Mouse (Mus musculus) midbrain, embryonic 10.5 days (tissue): Measurements from ENCODE around the gene Aak1. TPM values are rescaled to one million over a fixed set of nuclear protein-coding genes. Genes with fewer than 3 reads are reported as not detected.

Experiments
- DNase-seq: peaks from one replicate; pipeline ENCODE4 v3.0.0-alpha.2; 2017; ENCODE audit warnings: low spot score
- H3K27ac ChIP-seq: fragments of 300-500 bp; sonication (generic); replicated peaks from 2 replicates; pipeline ENCODE4 v1.5.1; 2016; ENCODE audit warnings: mild to moderate bottlenecking
- H3K27me3 ChIP-seq: fragments of 300-500 bp; sonication (generic); 2 replicates; pipeline ENCODE4 v1.6.1; 2016; ENCODE audit warnings: low read depth, mild to moderate bottlenecking; ENCODE audit not compliant: poor library complexity, severe bottlenecking
- H3K36me3 ChIP-seq: fragments of 300-500 bp; sonication (generic); 2 replicates; pipeline ENCODE4 v1.6.1; 2016; ENCODE audit warnings: mild to moderate bottlenecking, moderate library complexity
- H3K4me1 ChIP-seq: fragments of 300-500 bp; sonication (generic); 2 replicates; pipeline ENCODE4 v1.6.1; 2016
- H3K4me3 ChIP-seq: fragments of 300-500 bp; sonication (generic); 2 replicates; pipeline ENCODE4 v1.5.1; 2016; ENCODE audit warnings: mild to moderate bottlenecking, moderate library complexity
- H3K9me3 ChIP-seq: fragments of 300-500 bp; sonication (generic); replicated peaks from 2 replicates; pipeline ENCODE4 v1.6.1; 2016; ENCODE audit warnings: mild to moderate bottlenecking
- WGBS: fragments of 180-500 bp; shearing (Covaris S2); methylation state at CpG from one replicate; pipeline ENCODE4 v1.1.7; 2016; 5-methylcytosine and 5-hydroxymethylcytosine counted together
- polyA plus RNA-seq: library from polyadenylated mRNA; unstranded; fragments of >200 nt; fragmentation: Nextera tagmentation; extraction: Ambion mirVana; gene quantifications from 2 replicates; pipeline ENCODE4 v1.2.1, GENCODE M21; 2016

Aak1 gene
- polyA plus RNA-seq, 1 experiment from 2014 or later, result 10.2 TPM

DNA sequence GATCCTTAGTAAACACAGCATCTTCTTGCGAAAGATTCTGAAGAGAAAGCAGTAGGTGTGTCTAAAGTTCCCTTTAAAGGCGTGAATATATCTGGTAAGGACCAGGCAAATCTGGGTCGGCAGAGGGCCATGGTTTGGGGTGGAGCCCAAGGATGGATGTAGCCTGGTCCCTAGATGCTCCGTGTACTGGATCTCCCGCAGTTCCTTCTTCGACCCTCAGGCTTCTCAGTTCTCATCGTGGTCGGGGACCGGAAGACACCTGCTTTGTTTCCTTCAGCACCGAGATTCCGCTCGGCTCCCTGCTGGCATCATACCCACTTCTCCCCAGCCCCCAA, 770 bp upstream of the Aak1 start:
- peak overlapping the region; percentile 83 for H3K4me3 ChIP-seq
- peaks cover 5% of the 10 kb centered on the region; the same call in 1 of the 2 replicates for H3K36me3 ChIP-seq
- peaks cover 36% of the 10 kb centered on the region for H3K4me1 ChIP-seq
- no peaks in the 10 kb centered on the region for H3K27me3 ChIP-seq
- H3K27ac ChIP-seq, result peak overlapping the region; percentile 97
- H3K9me3 ChIP-seq, result no peaks in the 10 kb centered on the region
- under 1% methylated on average over 12 of the region's 12 CpGs for WGBS
- no peak for DNase-seq

DNA sequence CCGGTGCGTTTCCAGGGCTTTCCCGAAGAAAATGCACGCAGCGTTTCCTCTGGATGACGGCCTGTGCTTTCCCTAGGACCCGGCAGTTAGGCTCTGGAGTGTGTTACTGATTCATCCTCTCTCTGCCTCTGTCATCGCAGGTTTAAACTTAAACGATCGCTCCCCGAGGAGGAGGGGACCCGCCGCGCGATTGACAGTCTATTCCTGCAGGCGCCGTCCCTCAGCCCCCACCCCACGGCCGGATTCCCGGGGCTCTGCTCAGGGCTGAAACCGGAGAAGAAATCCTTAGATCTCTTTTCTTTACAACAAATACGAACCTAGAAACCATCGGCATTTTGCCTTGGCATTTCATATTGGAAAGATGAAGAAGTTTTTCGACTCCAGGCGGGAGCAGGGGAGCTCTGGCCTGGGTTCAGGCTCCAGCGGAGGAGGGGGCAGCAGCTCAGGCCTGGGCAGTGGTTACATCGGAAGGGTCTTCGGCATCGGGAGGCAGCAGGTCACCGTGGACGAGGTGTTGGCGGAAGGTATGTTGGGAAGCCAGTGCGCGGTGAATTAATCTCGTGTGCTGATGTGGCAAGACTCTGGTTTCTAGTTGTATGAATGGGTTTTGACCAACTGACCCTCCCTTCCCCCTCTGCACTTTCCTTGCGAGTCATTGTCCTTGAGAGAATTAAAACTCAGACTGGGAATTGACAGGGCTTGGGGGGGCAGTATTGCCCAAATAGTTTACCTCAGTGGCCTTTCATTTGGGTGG, 552 bp downstream of the Aak1 start:
- no peak for DNase-seq
- Histone ChIP-seq H3K4me3 (peak overlapping the region; percentile 83), H3K27me3 (no peaks in the 10 kb centered on the region), H3K9me3 (no peaks in the 10 kb centered on the region), H3K27ac (peak overlapping the region; percentile 97), H3K36me3 (peaks cover 6% of the 10 kb centered on the region; the same call in 1 of the 2 replicates), H3K4me1 (peaks cover 36% of the 10 kb centered on the region)
- under 1% methylated on average over 36 of the region's 36 CpGs for WGBS

DNA sequence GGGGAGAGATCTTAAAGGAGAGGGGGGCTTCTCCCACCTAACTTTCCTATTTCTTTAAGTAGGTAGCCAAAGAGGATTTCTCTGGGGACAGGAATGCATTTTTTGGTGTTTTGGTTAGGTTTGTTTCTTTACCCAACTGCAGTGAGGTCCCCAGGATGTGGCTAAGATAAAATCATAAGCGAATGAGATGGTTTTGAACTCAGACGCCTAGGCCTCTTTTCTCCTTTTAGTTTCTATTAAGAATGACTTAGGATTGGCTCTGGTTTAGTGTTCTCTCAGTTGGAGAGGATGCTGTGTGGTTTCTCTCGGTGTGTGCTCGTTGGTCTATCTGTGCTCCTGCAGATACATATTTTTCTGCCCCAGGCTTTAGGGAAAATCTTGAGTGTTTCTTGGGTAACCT, 1.3 kb downstream of the Aak1 start:
- Histone ChIP-seq H3K36me3 (peaks cover 9% of the 10 kb centered on the region; the same call in 1 of the 2 replicates), H3K4me1 (peaks cover 36% of the 10 kb centered on the region), H3K4me3 (peak overlapping the region; percentile 83), H3K27ac (peak overlapping the region; percentile 97), H3K9me3 (no peaks in the 10 kb centered on the region), H3K27me3 (no peaks in the 10 kb centered on the region)
- DNase-seq, result no peak
- WGBS, result 41% methylated on average over 4 of the region's 4 CpGs

GRCm38 (mm10) chr6:86851561-86851960, 2.2 kb downstream of the Aak1 start:
- no peak for DNase-seq
- Histone ChIP-seq H3K9me3 (no peaks in the 10 kb centered on the region), H3K36me3 (peaks cover 11% of the 10 kb centered on the region; the same call in 1 of the 2 replicates), H3K4me1 (peaks cover 36% of the 10 kb centered on the region), H3K27ac (0 out of 2 replicates have a peak overlapping the region, but pooled peaks have one; percentile 23), H3K4me3 (peak overlapping the region; percentile 83), H3K27me3 (no peaks in the 10 kb centered on the region)
- WGBS, result 20% methylated on average over 1 of the region's 1 CpGs

- DNase-seq, result no peak
- 93% methylated on average over 3 of the region's 3 CpGs for WGBS
- Histone ChIP-seq H3K27me3 (no peaks in the 10 kb centered on the region), H3K4me1 (peaks cover 26% of the 10 kb centered on the region), H3K36me3 (peaks cover 15% of the 10 kb centered on the region), H3K27ac (no peak overlapping the region), H3K4me3 (no peak overlapping the region), H3K9me3 (no peaks in the 10 kb centered on the region)
Measured at GRCm38 (mm10) chr6:86853928-86854327, 4.6 kb downstream of the Aak1 start.

DNA sequence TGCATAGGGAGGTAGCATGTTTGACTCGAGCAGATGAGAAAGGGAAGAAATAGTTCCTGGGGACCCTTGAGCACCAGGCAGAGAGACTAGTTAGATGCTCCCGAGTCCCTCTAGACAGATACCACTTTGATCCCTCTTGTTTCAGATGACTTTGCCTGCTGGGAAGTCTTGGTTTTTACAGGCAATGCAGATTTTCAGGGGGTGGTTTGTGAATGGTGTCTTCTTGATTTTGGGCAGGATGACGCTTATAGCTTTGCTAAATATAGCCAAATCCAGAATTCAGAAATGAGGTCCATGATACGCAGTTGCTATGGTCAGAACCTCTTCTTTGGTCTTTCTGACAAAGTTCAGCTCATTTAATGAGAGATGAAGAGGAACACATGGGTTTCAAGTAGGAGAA, 5.6 kb downstream of the Aak1 start:
- H3K36me3 ChIP-seq, result peaks cover 25% of the 10 kb centered on the region
- WGBS, result 91% methylated on average over 4 of the region's 4 CpGs
- H3K4me3 ChIP-seq, result no peak overlapping the region
- DNase-seq, result no peak
- no peaks in the 10 kb centered on the region for H3K9me3 ChIP-seq
- H3K27ac ChIP-seq, result no peak overlapping the region
- H3K27me3 ChIP-seq, result no peaks in the 10 kb centered on the region
- peaks cover 26% of the 10 kb centered on the region for H3K4me1 ChIP-seq

- 92% methylated on average over 3 of the region's 3 CpGs for WGBS
- no peaks in the 10 kb centered on the region; the same call in 1 of the 2 replicates for H3K4me1 ChIP-seq
- H3K9me3 ChIP-seq, result no peaks in the 10 kb centered on the region
- H3K27ac ChIP-seq, result no peak overlapping the region
- H3K4me3 ChIP-seq, result no peak overlapping the region
- no peaks in the 10 kb centered on the region for H3K27me3 ChIP-seq
- peaks cover 40% of the 10 kb centered on the region for H3K36me3 ChIP-seq
- no peak for DNase-seq
Measured at GRCm38 (mm10) chr6:86858606-86859005, 9.3 kb downstream of the Aak1 start.

DNA sequence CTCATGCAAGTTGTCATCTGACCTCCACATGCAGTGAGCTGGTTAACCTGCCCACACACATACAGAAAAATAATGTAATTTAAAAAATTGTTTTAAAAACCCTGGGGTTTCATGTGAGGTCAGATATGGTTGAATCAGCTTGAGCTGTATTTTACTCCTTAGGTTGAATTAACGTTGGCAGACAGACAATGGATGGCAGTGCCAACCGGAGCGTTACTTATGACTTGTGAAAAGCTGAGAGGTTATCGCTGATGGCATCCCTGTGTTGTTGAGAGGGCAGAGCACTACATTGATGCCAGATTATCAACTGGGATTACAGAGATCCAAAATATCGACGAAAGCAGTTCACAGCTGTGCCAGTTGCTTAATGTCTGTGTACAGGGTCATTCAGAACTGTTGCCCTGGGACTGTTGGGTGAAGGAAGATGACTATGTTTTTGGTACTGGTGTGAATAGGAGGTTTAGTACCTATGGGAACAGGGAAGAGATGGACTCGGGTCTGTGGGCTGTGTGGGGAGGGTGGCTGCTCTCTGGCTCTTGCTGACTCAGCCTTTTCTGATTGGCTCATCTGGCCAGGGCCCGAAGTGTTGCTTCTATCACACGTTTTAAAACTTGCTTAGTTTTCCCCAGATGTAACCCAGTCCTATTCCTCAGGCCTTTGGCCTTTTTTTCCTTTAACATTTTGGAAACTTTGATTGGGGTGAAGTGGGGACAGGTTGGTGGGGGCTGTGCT, 11.6 kb downstream of the Aak1 start:
- Histone ChIP-seq H3K4me1 (no peaks in the 10 kb centered on the region), H3K27me3 (no peaks in the 10 kb centered on the region), H3K27ac (no peak overlapping the region), H3K36me3 (peaks cover 35% of the 10 kb centered on the region), H3K9me3 (no peaks in the 10 kb centered on the region), H3K4me3 (no peak overlapping the region)
- 92% methylated on average over 9 of the region's 9 CpGs for WGBS
- DNase-seq, result no peak

GRCm38 (mm10) chr6:86864358-86864757, 15.0 kb downstream of the Aak1 start:
- Histone ChIP-seq H3K4me3 (no peak overlapping the region), H3K4me1 (no peaks in the 10 kb centered on the region), H3K36me3 (peaks cover 33% of the 10 kb centered on the region), H3K9me3 (no peaks in the 10 kb centered on the region), H3K27me3 (no peaks in the 10 kb centered on the region), H3K27ac (no peak overlapping the region)
- no peak for DNase-seq
- 94% methylated on average over 3 of the region's 3 CpGs for WGBS

GRCm38 (mm10) chr6:86870335-86870734, 21.0 kb downstream of the Aak1 start:
- 91% methylated on average over 9 of the region's 9 CpGs for WGBS
- Histone ChIP-seq H3K27me3 (no peaks in the 10 kb centered on the region), H3K4me3 (no peak overlapping the region), H3K9me3 (no peaks in the 10 kb centered on the region), H3K4me1 (no peaks in the 10 kb centered on the region), H3K36me3 (peaks cover 20% of the 10 kb centered on the region), H3K27ac (no peak overlapping the region)
- no peak for DNase-seq

DNA sequence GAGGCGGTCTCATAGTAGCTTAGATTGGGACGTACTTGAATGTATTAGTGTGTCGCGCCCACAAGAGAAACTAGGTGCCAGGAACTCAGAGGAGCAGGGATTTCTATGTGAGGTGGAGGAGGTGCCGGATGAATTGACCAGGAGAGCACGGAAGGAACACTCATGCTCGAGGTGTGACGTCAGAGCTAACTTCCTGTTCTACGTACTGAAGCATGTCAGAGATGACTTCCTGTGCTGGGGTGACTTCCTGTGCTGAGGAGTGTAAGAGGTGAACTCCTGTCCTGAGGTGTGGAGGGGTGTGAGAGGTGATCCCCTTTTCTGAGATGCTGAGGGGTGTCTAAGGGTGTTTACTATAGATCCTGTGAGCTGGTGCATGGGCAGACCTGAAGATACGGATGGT, 22.5 kb downstream of the Aak1 start:
- Histone ChIP-seq H3K27ac (no peak overlapping the region), H3K4me3 (no peak overlapping the region), H3K27me3 (no peaks in the 10 kb centered on the region), H3K36me3 (peaks cover 12% of the 10 kb centered on the region), H3K9me3 (no peaks in the 10 kb centered on the region), H3K4me1 (no peaks in the 10 kb centered on the region)
- no peak for DNase-seq
- 94% methylated on average over 10 of the region's 10 CpGs for WGBS

- Histone ChIP-seq H3K27me3 (no peaks in the 10 kb centered on the region), H3K27ac (no peak overlapping the region), H3K36me3 (peaks cover 12% of the 10 kb centered on the region), H3K9me3 (no peaks in the 10 kb centered on the region), H3K4me1 (no peaks in the 10 kb centered on the region), H3K4me3 (no peak overlapping the region)
- DNase-seq, result no peak
- 89% methylated on average over 6 of the region's 6 CpGs for WGBS
Measured at GRCm38 (mm10) chr6:86874711-86875375, 25.5 kb downstream of the Aak1 start.

GRCm38 (mm10) chr6:86876451-86876850, 27.1 kb downstream of the Aak1 start:
- DNase-seq, result no peak
- Histone ChIP-seq H3K4me3 (no peak overlapping the region), H3K27me3 (no peaks in the 10 kb centered on the region), H3K9me3 (no peaks in the 10 kb centered on the region), H3K4me1 (no peaks in the 10 kb centered on the region), H3K27ac (no peak overlapping the region), H3K36me3 (peaks cover 5% of the 10 kb centered on the region)
- 22% methylated on average over 1 of the region's 1 CpGs for WGBS
